Mouse (Mus musculus) bone marrow macrophage, adult 2 months (primary cell): Measurements from ENCODE around the gene Stam2.

Experiments
- CTCF ChIP-seq: IDR thresholded peaks from 2 replicates; pipeline ENCODE4 v1.5.1; 2012; ENCODE audit warnings: low read depth, mild to moderate bottlenecking, low read length, moderate library complexity
- POLR2A ChIP-seq: IDR thresholded peaks from 2 replicates; pipeline ENCODE4 v1.6.1; 2012; ENCODE audit warnings: mild to moderate bottlenecking, low read depth, low read length, borderline replicate concordance

DNA sequence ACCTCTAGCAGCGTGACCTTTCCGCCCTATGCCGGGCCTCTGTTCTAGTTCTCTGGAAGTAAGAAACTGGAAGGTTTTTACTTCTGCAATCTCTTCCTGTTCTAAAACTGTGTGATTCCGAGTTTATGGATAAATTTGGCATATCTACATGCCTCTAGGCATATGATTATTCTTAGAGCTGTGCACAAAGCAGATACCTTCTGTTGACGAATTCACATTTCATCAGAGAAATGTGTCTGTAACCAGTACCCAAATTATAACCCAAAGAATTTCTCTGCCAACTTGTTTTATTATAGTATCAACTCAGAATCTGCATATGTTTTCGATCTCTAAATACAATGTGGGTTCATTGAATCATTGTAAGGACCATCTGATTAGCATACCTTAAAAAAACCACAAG is 73.6 kb downstream of the Stam2 start:
- no peak for TF ChIP-seq CTCF
- no peak for TF ChIP-seq POLR2A
